Mouse (Mus musculus): ENCODE data around the gene Lamb1.

- TF ChIP-seq GATA1 (IDR thresholded peaks at IDR 0.05; ENCODE audit: borderline replicate concordance, low read length) (no peak), CTCF (IDR thresholded peaks at IDR 0.05; ENCODE audit: low read depth, low read length) (no peak)
Observed at GRCm38 (mm10) chr12:31307011-31307410, 42.0 kb downstream of the Lamb1 start.
